Mouse (Mus musculus): Measurements from ENCODE around the gene Sbk1. TPM values are rescaled to one million over a fixed set of nuclear protein-coding genes. Genes with fewer than 3 reads are reported as not detected.
"Not testable (repeated sequence)": the region's sequence is repeated elsewhere in the genome, so short reads cannot be mapped to it uniquely, and the experiment has no call there.

Gene Sbk1
- polyA plus RNA-seq, 1 experiment from 2014 or later = 391 TPM

DNA sequence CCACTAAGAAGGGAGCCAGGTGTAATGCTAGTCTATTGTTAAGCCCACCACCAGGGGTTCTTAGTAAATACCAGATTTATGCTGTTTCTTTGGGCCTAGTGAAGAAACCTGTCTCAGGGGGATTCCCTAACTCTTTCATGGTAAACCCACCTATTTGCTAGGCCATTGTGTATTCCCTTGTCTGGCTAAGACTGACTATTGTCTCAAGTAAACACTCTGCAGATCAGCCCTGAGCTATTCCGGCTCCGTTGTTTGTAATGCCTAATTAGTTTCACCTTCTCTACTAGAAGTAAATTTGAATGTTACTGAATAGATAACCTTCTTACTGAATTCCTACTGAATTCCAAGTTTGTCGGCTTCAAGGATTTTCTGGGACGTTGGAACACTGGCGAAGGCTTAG, 29.4 kb downstream of the Sbk1 start:
- H3K27me3 ChIP-seq (ENCODE audit: control insufficient read depth, insufficient read depth, low read length); H3K4me3 ChIP-seq (replicated peaks; ENCODE audit: low read depth, low read length); DNase-seq; H3K9me3 ChIP-seq (ENCODE audit: control insufficient read depth, low read length); H3K4me1 ChIP-seq (ENCODE audit: control insufficient read depth, insufficient read depth, low read length); H3K36me3 ChIP-seq (ENCODE audit: control insufficient read depth, insufficient read depth, low read length); H3K4me2 ChIP-seq (ENCODE audit: low read length); H3K27ac ChIP-seq (replicated peaks; ENCODE audit: low read depth, low read length); H3K9ac ChIP-seq (replicated peaks; ENCODE audit: low read length); ATAC-seq (ENCODE audit: low FRiP score, low TSS enrichment): not testable (repeated sequence)
- 88% methylated on average over 5 of the region's 5 CpGs for WGBS

DNA sequence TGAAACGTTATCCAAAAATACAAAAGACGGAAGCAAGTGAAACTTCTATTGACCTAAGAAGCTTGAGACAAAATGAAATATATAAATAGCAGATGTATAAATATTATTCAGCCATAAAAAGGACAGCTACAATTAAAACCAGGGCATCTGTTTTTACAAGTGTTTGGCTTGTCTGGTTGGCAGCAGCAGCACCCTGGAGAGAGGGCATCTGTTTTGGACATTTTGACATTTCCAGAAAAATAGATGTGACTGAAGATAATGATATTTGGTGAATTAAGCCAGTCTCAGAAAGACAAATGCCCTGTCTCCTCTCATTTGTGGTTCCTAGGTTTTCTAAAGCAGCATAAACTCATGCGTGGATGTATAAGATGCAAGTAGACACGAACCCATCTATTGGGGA, 39.4 kb downstream of the Sbk1 start:
- Histone ChIP-seq H3K27ac (replicated peaks; ENCODE audit: low read depth, low read length) (no peak overlapping the region), H3K4me3 (replicated peaks; ENCODE audit: low read depth, low read length) (no peak overlapping the region), H3K9ac (replicated peaks; ENCODE audit: low read length) (no peak overlapping the region), H3K4me1 (ENCODE audit: control insufficient read depth, insufficient read depth, low read length) (no peaks in the 10 kb centered on the region), H3K9me3 (ENCODE audit: control insufficient read depth, low read length) (no peaks in the 10 kb centered on the region), H3K4me2 (ENCODE audit: low read length) (no peak overlapping the region), H3K36me3 (ENCODE audit: control insufficient read depth, insufficient read depth, low read length) (no peaks in the 10 kb centered on the region), H3K27me3 (ENCODE audit: control insufficient read depth, insufficient read depth, low read length) (no peaks in the 10 kb centered on the region)
- no peak for ATAC-seq (ENCODE audit: low FRiP score, low TSS enrichment)
- WGBS = 89% methylated on average over 4 of the region's 4 CpGs
- no peak for DNase-seq

DNA sequence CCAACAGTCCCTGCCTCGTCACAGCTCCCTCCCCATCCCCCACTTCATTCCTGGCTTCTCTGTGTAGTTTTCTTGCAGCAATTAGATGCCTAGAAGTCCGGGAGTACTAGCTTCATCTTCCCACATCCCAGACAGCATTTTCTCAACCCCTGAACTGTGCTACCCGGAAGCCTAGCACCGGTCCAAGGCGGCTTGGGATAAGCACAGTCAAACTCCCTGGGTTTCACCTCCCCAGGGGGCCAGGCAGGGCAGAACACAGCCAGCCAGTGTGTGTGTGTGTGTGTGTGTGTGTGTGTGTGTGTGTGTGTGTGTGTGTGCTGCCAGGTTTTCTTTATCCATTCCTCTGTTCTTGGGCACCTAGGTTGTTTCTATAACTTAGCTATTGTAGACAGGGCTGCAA, 40.9 kb downstream of the Sbk1 start:
- Histone ChIP-seq H3K27ac (replicated peaks; ENCODE audit: low read depth, low read length) (no peak overlapping the region), H3K9ac (replicated peaks; ENCODE audit: low read length) (no peak overlapping the region), H3K4me3 (replicated peaks; ENCODE audit: low read depth, low read length) (no peak overlapping the region), H3K36me3 (ENCODE audit: control insufficient read depth, insufficient read depth, low read length) (no peaks in the 10 kb centered on the region), H3K4me2 (ENCODE audit: low read length) (no peak overlapping the region), H3K4me1 (ENCODE audit: control insufficient read depth, insufficient read depth, low read length) (no peaks in the 10 kb centered on the region), H3K9me3 (ENCODE audit: control insufficient read depth, low read length) (no peaks in the 10 kb centered on the region), H3K27me3 (ENCODE audit: control insufficient read depth, insufficient read depth, low read length) (no peaks in the 10 kb centered on the region)
- ATAC-seq (ENCODE audit: low FRiP score, low TSS enrichment) (no peak), DNase-seq (no peak)
- 43% methylated on average over 5 of the region's 5 CpGs for WGBS

DNA sequence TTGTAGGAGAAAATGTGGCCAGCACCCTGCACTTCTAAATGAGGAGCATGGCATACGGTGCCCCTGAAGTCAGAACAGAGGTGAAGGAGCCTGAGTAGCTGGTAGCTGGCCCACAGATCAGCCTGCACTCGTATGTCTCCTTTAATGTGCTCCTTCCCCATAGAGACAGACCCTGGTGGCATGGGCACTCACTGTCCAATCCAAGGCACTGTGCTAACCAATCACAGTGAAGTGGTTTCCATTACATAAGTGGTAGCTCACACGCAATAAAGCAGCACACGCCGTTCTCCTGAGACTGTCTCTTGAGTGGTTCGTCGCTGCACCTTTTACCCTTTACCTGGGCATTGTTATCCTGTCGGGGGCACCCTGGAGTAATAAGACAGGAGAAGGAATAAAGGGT, 41.9 kb downstream of the Sbk1 start:
- Histone ChIP-seq H3K4me1 (ENCODE audit: control insufficient read depth, insufficient read depth, low read length) (no peaks in the 10 kb centered on the region), H3K36me3 (ENCODE audit: control insufficient read depth, insufficient read depth, low read length) (no peaks in the 10 kb centered on the region), H3K9ac (replicated peaks; ENCODE audit: low read length) (no peak overlapping the region), H3K27me3 (ENCODE audit: control insufficient read depth, insufficient read depth, low read length) (no peaks in the 10 kb centered on the region), H3K4me3 (replicated peaks; ENCODE audit: low read depth, low read length) (no peak overlapping the region), H3K27ac (replicated peaks; ENCODE audit: low read depth, low read length) (no peak overlapping the region), H3K4me2 (ENCODE audit: low read length) (no peak overlapping the region), H3K9me3 (ENCODE audit: control insufficient read depth, low read length) (no peaks in the 10 kb centered on the region)
- 79% methylated on average over 8 of the region's 8 CpGs for WGBS
- DNase-seq (no peak), ATAC-seq (ENCODE audit: low FRiP score, low TSS enrichment) (no peak)

DNA sequence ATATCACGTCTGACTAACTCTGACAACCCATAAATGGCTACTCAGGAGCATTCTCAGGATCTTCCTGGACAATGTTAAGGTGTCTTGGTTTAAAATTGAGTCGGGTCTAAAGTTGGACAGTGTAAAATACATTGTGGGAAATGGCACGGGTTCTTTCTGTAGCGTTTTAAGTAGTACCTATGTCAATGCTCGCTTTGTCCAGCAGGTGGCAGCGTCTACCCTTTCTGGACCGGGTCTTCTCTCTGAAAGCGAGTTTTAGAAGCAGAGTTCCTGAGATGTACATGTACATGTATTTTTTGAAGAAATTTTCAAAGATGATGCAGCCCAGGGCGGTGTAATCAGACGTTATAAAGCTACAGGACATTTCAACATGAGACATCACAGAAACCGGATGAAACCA, 51.3 kb downstream of the Sbk1 start:
- Histone ChIP-seq H3K4me3 (replicated peaks; ENCODE audit: low read depth, low read length) (no peak overlapping the region), H3K4me2 (ENCODE audit: low read length) (no peak overlapping the region), H3K9ac (replicated peaks; ENCODE audit: low read length) (no peak overlapping the region; the same call in 1 of the 2 replicates), H3K27ac (replicated peaks; ENCODE audit: low read depth, low read length) (no peak overlapping the region), H3K9me3 (ENCODE audit: control insufficient read depth, low read length) (no peaks in the 10 kb centered on the region), H3K4me1 (ENCODE audit: control insufficient read depth, insufficient read depth, low read length) (no peaks in the 10 kb centered on the region), H3K27me3 (ENCODE audit: control insufficient read depth, insufficient read depth, low read length) (0 out of 2 replicates have a peak, but pooled peaks cover 7% of the 10 kb centered on the region), H3K36me3 (ENCODE audit: control insufficient read depth, insufficient read depth, low read length) (no peaks in the 10 kb centered on the region)
- no peak for ATAC-seq (ENCODE audit: low FRiP score, low TSS enrichment)
- 8% methylated on average over 11 of the region's 11 CpGs for WGBS
- DNase-seq = peak; percentile 96

DNA sequence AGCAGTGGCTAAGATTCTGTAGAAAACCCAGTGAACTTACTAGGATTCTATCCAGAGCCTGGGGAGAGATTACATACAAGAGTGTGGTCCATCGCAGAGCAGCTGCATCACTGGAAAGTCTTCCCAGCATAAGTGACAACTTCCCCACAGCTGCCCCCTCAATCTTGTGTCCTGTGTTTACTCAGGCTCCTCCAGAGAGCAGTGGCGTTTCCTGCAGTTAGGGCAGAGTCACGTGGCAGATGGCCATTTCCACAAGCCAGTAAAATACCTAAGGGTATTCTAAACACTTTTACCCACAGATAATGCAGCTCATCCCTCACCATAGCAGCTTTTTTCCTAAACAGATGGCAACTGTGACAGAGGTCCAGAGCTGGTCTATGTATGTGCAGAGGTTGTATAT, 52.4 kb downstream of the Sbk1 start:
- ATAC-seq (ENCODE audit: low FRiP score, low TSS enrichment) (no peak), DNase-seq (no peak)
- H3K4me3 ChIP-seq (replicated peaks; ENCODE audit: low read depth, low read length) = no peak overlapping the region
- H3K4me2 ChIP-seq (ENCODE audit: low read length) = no peak overlapping the region
- H3K9me3 ChIP-seq (ENCODE audit: control insufficient read depth, low read length) = no peaks in the 10 kb centered on the region
- WGBS = 50% methylated on average over 3 of the region's 3 CpGs
- no peaks in the 10 kb centered on the region for H3K4me1 ChIP-seq (ENCODE audit: control insufficient read depth, insufficient read depth, low read length)
- H3K27me3 ChIP-seq (ENCODE audit: control insufficient read depth, insufficient read depth, low read length) = 0 out of 2 replicates have a peak, but pooled peaks cover 7% of the 10 kb centered on the region
- H3K36me3 ChIP-seq (ENCODE audit: control insufficient read depth, insufficient read depth, low read length) = no peaks in the 10 kb centered on the region
- H3K27ac ChIP-seq (replicated peaks; ENCODE audit: low read depth, low read length) = no peak overlapping the region
- peak overlapping the region; percentile 9; the same call in 1 of the 2 replicates for H3K9ac ChIP-seq (replicated peaks; ENCODE audit: low read length)

DNA sequence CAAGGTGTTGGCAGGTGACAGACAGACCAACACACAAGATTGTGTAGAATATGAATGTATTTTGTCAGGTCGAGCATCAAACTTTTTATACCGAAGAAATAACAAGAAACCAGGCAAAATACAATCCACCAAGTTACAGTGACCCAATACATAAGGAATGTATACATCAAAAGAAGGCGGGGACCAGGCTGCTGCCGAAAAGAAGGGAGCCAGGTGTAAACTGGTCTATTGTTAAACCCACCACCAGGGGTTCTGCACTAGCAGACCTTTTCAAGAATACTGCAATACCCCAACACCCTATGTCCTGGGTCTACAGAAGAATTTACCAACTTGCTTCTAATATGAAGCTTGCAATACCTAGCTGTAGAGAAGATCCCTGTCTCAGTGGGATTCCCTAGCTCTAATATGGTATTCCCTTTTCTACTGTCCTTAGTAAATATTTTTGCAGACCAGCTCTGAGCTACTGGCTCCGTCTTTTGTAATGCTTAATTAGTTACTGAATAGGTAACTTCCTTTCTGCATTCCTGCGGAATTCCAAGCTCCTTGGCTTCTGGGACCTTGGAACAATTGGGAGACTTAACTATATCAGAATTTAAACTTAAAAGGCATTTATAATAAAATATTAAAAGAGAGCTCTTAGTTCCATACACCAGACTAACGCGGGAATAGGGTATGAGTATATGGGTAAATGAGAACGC, 53.3 kb downstream of the Sbk1 start:
- not testable (repeated sequence) for H3K36me3 ChIP-seq (ENCODE audit: control insufficient read depth, insufficient read depth, low read length); H3K4me1 ChIP-seq (ENCODE audit: control insufficient read depth, insufficient read depth, low read length); H3K9ac ChIP-seq (replicated peaks; ENCODE audit: low read length); H3K27ac ChIP-seq (replicated peaks; ENCODE audit: low read depth, low read length); ATAC-seq (ENCODE audit: low FRiP score, low TSS enrichment); H3K27me3 ChIP-seq (ENCODE audit: control insufficient read depth, insufficient read depth, low read length); DNase-seq; H3K4me2 ChIP-seq (ENCODE audit: low read length); H3K4me3 ChIP-seq (replicated peaks; ENCODE audit: low read depth, low read length); H3K9me3 ChIP-seq (ENCODE audit: control insufficient read depth, low read length)
- 23% methylated on average over 9 of the region's 9 CpGs for WGBS

DNA sequence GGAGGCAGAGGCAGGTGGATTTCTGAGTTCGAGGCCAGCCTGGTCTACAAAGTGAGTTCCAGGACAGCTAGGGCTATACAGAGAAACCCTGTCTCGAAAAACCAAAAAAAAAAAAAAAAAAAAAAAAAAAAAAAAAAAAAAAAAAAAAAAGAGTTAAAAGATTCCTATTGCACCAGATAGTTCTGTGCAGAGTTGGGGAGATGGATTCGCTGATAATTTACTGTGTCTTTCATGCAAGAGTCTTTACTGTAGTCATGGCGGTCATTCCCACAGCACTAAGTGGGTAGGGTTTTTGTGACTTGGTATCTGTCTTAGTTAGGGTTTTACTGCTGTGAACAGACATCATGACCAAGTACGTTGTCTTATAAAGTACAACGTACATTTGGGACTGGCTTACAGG, 56.4 kb downstream of the Sbk1 start:
- not testable (repeated sequence) for H3K4me2 ChIP-seq (ENCODE audit: low read length); H3K9me3 ChIP-seq (ENCODE audit: control insufficient read depth, low read length); H3K4me3 ChIP-seq (replicated peaks; ENCODE audit: low read depth, low read length); H3K36me3 ChIP-seq (ENCODE audit: control insufficient read depth, insufficient read depth, low read length); H3K4me1 ChIP-seq (ENCODE audit: control insufficient read depth, insufficient read depth, low read length); H3K9ac ChIP-seq (replicated peaks; ENCODE audit: low read length); DNase-seq; H3K27me3 ChIP-seq (ENCODE audit: control insufficient read depth, insufficient read depth, low read length); ATAC-seq (ENCODE audit: low FRiP score, low TSS enrichment); H3K27ac ChIP-seq (replicated peaks; ENCODE audit: low read depth, low read length)
- WGBS = 92% methylated on average over 5 of the region's 6 CpGs

DNA sequence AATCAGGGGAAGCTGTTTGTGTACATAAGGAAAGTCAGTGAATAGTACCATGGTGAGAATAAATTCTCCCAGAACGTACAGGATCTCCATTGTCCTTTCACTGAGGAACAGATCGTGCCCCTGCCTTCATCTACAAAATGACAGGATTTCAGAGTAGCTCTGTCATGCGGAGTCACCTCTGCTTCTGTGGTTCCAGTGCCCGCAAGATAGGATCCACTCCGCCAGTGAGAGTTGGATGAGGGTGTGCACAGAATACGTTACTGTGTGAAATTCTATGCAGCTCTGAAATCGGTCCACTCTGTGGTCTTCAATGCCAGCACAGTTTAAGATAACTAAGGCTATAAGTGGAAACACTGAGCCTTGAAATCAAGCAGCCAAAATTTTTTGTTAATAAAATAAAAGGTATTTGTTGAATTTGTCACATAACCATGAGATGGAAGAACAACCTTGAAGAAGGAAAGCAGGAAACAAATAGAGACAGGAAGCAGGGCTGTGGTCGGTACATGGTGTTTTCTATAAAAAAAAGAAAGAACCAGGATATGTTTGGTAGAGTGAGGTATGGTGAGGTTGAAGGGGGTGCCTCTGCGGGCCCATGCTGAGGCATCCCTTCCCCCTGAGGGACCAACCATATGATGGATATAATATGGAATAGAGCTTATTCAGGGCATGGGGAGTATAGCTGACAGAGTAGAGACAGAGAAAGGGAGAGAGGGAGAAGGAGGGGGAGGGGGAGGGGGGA, 57.7 kb downstream of the Sbk1 start:
- no peaks in the 10 kb centered on the region for H3K27me3 ChIP-seq (ENCODE audit: control insufficient read depth, insufficient read depth, low read length)
- 90% methylated on average over 9 of the region's 9 CpGs for WGBS
- H3K4me1 ChIP-seq (ENCODE audit: control insufficient read depth, insufficient read depth, low read length) = no peaks in the 10 kb centered on the region
- H3K9ac ChIP-seq (replicated peaks; ENCODE audit: low read length) = no peak overlapping the region
- H3K9me3 ChIP-seq (ENCODE audit: control insufficient read depth, low read length) = no peaks in the 10 kb centered on the region
- H3K36me3 ChIP-seq (ENCODE audit: control insufficient read depth, insufficient read depth, low read length) = no peaks in the 10 kb centered on the region
- no peak for DNase-seq
- H3K27ac ChIP-seq (replicated peaks; ENCODE audit: low read depth, low read length) = no peak overlapping the region
- no peak overlapping the region for H3K4me3 ChIP-seq (replicated peaks; ENCODE audit: low read depth, low read length)
- no peak for ATAC-seq (ENCODE audit: low FRiP score, low TSS enrichment)
- no peak overlapping the region for H3K4me2 ChIP-seq (ENCODE audit: low read length)

All from midbrain, embryonic 14.5 days (tissue).